Mouse (Mus musculus): ENCODE measurements at regions not wholly inside any gene's neighbourhood (a gene's known extent, or its start where the extent isn't known, plus 50 kb on each side); places are given as distances from the start of the nearest gene placed in this dataset.

- peak; percentile 74 for ATAC-seq (replicated peaks; ENCODE audit: low FRiP score, low TSS enrichment, poor library complexity, severe bottlenecking)
Measured at GRCm38 (mm10) chr17:87530162-87530817, 83.6 kb upstream of the Calm2 start.

DNA sequence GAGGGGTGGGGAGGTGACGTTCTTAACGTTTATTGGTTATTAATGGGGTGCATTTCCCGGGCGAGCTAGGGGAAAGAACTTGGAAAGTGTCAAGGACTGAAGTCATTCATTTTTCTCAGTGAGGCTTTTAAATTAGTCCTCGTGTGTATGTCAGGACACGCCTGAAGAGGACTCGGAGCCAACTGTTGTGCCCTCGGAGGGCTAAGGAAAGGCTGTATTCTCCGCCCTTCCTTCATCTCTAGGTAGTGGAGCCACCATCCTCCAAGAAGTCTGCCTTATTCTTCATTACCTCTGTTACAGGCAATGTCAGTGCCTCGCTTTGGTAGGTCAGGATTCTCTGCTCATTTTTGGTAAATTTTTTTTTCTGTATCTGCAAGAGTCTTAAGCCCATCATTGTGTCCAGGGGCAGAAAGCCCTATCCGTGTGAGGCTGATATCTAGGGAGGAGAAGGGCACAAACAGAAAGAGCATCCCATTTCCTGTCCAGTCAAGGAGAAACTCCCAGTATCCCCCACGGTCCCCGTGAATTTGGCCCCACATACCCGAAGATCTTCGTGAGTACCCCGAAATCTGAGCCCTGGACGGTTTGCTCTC is 84.2 kb upstream of the Calm2 start:
- ATAC-seq (replicated peaks; ENCODE audit: low FRiP score, low TSS enrichment, poor library complexity, severe bottlenecking): no peak

DNA sequence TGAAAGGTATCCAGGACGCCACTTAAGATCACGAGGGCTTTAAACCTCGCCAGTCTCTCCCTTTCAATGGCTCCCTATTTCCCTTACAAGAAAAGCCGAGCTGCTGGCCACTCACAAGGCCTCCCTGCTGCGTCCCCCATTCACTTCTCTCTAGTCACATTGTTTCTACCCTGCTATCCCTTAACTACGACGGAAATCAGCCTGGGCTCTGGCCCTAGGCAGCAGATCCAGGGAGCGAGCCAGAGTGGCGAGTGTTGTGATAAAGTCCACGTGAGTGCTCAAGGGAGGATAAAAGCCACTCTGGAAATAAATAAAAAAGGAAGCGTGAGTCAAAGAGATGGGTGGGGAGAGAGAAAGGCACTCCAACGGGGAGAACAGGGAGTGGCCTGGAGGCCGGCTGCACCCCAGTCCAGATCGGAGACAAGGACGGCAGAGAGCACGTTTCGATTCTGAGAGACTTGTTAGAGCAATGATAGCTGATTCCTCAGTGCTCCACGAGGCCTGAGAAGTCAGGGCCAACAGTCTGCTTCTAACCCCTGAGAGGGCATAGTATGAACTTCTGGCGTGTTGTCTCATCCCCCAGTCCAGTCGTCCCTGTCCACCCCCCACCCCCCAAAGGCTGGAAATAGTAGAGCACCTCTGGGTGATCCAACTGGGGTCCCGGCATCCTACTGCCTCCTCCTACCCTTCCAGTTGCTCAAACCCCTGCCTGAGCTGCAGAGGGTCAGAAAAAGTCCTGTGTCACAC is 84.8 kb upstream of the Calm2 start:
- ATAC-seq (replicated peaks; ENCODE audit: low FRiP score, low TSS enrichment, poor library complexity, severe bottlenecking): peak; percentile 48

GRCm38 (mm10) chr17:87532158-87532545 is 85.4 kb upstream of the Calm2 start:
- ATAC-seq (replicated peaks; ENCODE audit: low FRiP score, low TSS enrichment, poor library complexity, severe bottlenecking): no peak

DNA sequence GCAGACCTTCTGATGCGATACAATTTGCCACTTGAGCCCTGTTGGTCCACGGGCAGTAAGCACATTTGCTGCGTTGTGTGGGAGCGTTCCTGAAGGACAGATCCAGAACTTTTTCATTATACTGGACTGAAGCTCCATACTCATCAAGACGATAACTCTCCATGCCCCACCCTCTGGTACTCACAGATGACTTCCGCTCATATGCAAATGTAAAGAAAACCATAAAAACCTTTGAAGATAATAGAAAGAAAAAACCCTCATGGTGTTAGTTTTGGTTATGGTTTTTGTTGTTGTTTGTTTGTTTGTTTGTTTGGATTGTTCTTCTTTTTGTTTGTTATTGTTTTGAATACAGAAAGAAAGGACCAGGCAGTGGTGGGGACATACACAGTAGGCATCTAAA is 86.0 kb upstream of the Calm2 start:
- ATAC-seq (replicated peaks; ENCODE audit: low FRiP score, low TSS enrichment, poor library complexity, severe bottlenecking): no peak

DNA sequence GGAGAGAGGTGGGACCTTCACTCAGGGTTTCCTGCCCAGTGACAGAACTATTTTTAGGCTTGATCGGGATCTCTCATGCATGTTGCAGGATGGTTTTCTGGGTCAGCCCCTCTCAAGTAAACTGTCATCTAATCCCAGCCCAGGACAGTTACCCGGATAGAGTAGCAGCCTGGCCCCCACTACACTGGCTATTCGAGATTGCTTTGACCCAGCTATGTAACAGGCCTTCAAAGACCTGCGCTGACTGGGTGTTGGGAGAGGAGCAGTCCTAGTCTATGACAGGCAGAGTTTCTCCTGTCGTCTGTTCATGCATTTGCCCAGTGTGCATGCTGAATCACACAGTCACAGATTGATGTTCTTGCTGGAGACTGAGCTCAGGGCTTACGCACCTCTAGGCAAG is 86.2 kb upstream of the Epcam start:
- ATAC-seq (replicated peaks; ENCODE audit: low FRiP score, low TSS enrichment, poor library complexity, severe bottlenecking): no peak

DNA sequence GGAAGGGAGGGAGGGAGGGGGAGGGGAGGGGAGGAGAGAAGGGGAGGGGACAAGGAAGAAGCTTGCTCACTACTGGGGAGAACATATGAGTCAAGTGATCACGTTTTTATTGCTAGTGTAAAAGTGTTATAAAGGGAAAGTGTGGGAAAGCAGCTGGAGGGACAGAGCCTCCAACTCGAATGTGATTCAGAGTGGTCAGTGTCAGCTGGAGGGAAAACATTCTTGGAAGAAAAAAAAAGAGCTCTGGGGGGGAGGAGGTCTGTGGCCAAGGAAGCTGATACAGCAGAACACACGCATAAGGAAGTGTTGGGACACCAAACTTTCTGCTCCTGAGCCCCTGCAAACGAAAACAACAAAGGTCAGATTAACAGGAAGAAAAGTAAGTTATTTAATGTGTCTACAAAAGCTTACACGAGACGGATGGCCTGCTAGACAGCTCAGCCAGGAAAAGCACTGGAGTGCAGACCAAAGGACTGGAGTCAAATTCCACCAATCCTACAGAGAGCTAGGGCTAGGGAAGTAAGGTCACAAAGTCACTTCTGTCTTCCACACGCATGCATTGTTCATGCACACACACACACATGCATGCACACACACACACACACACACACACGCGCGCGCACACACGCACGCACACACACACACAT is 85.1 kb upstream of the Epcam start:
- ATAC-seq (replicated peaks; ENCODE audit: low FRiP score, low TSS enrichment, poor library complexity, severe bottlenecking): no peak

DNA sequence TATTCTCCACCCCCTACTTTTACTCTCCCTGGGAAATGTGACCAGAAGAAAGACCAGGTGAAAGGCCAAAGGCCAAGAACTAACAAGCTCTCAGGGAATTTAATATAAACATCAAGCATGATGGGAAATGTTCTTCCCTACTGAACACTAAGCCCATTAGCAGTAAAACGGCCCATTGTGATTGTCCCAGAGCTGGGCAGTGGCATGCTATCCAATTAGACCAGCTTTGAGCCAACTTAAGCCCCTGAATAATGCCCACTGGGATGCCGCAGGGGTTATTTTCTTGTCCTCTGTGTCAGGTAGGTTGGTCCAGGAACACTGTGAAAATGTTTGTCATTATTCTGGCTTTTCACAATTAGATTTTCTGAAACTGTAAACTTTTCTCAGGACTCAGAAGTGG is 81.2 kb upstream of the Epcam start:
- ATAC-seq (replicated peaks; ENCODE audit: low FRiP score, low TSS enrichment, poor library complexity, severe bottlenecking): no peak

DNA sequence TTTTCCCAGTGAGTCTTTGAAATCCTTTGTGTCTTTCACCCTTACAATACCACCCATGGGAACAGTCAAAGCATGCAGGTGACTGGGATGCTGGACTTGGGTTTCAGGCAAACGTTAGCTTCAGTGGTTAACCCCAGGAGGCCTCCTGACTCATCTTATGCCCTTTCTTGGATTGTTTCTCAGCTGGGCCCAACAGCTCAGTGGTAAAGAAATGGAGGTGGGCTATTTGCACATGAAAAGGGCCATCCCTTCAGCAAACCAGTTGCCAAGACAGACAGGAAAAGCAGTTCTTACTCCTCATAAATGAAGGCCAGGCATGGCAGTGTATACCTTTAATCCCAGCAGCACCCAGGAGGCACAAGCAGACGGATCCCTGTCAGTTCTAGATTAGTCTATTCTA is 77.4 kb upstream of the Epcam start:
- ATAC-seq (replicated peaks; ENCODE audit: low FRiP score, low TSS enrichment, poor library complexity, severe bottlenecking): no peak

- ATAC-seq (replicated peaks; ENCODE audit: low FRiP score, low TSS enrichment, poor library complexity, severe bottlenecking): no peak
Measured at GRCm38 (mm10) chr17:87559641-87560040, 76.1 kb upstream of the Epcam start.

DNA sequence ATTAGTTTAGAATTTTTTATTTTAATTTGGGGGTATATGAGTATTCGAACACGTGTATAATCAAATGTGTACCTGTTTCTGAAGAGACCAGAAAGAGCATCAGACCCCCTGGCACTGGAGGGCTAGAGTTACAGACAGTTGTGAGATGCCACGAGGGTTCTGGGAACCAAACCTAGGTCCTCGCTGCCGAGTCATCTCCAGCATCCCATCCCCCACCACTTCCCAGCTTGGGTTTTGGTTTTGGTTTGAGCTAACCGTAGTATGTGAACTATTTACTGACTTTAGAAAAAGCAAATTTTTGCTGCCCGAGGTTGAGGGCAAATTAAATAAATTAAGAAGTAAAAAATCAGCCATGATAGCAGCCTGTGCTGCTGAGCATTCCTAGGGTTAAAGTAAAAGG is 74.9 kb upstream of the Epcam start:
- no peak for ATAC-seq (replicated peaks; ENCODE audit: low FRiP score, low TSS enrichment, poor library complexity, severe bottlenecking)

DNA sequence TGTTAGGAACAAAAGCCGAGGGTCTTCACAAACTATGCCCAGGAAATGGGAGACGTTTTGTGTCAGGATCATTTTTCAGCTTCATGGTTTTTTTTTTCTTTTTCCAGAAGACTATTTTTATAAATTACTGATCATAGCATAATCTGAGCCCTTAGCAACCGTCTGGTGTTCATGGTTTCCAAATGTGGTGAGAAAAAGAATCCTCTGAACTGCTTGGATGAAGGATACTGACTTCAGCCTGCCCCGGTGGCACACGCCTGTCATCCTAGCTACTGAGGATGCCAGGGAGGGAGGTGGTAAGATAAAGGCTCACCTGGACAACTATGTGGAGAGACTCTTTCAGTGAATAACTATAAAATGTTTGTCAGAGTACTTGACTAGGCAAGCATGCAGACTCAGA is 72.4 kb upstream of the Epcam start:
- no peak for ATAC-seq (replicated peaks; ENCODE audit: low FRiP score, low TSS enrichment, poor library complexity, severe bottlenecking)

GRCm38 (mm10) chr17:87565631-87566030 is 70.1 kb upstream of the Epcam start:
- no peak for ATAC-seq (replicated peaks; ENCODE audit: low FRiP score, low TSS enrichment, poor library complexity, severe bottlenecking)

GRCm38 (mm10) chr17:87566296-87566695 is 69.5 kb upstream of the Epcam start:
- ATAC-seq (replicated peaks; ENCODE audit: low FRiP score, low TSS enrichment, poor library complexity, severe bottlenecking): no peak

GRCm38 (mm10) chr17:87566996-87567395 is 68.8 kb upstream of the Epcam start:
- ATAC-seq (replicated peaks; ENCODE audit: low FRiP score, low TSS enrichment, poor library complexity, severe bottlenecking): no peak

- no peak for ATAC-seq (replicated peaks; ENCODE audit: low FRiP score, low TSS enrichment, poor library complexity, severe bottlenecking)
Measured at GRCm38 (mm10) chr17:87567475-87567874, 68.3 kb upstream of the Epcam start.

GRCm38 (mm10) chr17:87569981-87570380 is 65.8 kb upstream of the Epcam start:
- ATAC-seq (replicated peaks; ENCODE audit: low FRiP score, low TSS enrichment, poor library complexity, severe bottlenecking): no peak

DNA sequence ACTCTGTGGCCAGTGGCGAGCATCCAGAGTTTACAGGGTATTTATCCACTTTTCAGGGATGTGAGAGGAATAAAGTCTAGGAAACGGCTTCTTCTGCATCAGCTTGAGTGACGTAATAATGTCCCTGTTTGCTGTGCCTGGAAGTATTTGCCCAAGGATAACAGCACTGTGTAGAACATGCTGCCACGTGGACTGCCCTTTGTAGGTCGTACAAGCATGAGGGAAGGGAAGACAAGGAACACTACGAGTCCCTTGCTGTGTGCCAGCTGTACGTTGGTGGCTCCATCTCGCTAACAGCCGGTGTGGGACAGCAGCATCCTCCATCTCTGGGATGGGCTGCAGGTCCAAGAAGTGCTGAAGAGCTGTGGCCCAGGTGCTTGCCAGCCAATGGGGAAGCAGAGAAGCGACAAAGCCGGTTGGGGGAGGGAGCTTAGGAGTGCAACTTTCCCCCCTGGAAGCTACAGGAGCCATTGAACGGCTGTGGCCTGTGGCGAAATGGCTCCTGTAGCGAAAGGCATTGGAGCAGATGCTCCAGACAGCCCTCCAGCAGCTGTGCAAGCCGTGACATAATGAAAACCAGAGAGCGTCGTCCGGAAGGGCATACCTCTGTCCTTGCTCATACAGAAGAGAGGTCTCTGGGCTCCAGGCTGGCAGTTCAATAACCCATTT is 65.0 kb upstream of the Epcam start:
- no peak for ATAC-seq (replicated peaks; ENCODE audit: low FRiP score, low TSS enrichment, poor library complexity, severe bottlenecking)

DNA sequence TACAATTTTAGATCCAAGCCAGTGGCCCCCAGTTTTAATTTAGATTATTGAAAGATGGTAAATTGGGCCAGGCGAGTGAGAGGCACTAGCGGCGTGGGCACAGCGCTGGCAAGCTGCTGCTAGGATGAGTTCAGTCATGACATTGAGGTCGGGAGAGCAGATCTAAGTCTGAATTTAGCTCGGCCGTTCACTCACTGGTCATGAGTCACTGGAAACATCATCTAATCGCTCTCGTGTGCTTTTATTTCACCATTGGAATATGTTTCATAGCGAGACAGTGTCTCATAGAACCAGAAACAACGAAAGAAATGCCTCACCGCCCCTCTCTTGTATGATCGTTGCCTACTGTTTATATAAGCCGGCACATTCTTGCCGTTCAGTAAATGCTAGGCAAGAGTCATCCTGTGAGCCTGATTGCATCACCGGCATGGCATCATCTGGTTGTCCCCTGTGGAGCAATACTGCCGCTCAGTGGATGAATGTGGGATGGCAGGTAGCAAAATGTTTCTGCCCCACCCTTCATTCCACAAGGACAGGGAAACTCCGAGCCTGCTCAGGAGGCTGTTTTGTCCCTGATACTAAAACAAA is 64.3 kb upstream of the Epcam start:
- ATAC-seq (replicated peaks; ENCODE audit: low FRiP score, low TSS enrichment, poor library complexity, severe bottlenecking): peak; percentile 91

DNA sequence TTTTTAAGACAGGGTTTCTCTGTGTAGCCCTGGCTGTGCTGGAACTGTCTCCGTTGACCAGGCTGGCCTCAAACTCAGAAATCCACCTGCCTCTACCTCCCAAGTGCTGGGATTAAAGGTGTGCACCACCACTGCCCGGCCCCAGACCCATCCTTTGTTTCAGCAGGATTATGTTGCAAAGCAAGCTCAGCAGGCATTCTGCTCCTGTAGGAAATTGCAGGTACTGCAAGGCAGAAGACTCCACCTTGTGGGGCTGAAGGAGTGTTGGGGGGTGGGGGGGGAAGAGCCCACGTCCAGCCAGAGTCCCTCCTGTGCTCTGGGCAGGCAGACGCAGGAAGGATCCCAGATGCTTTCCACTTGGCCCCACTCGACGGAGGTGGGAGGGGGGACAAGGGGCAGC is 52.2 kb upstream of the Epcam start:
- ATAC-seq (replicated peaks; ENCODE audit: low FRiP score, low TSS enrichment, poor library complexity, severe bottlenecking): no peak

Measured in megakaryocyte-erythroid progenitor cell, adult 5-6 weeks (primary cell).